Mouse (Mus musculus) olfactory bulb, adult 2 months (tissue): ENCODE data around the gene Abcb10.

Experiments
- CTCF ChIP-seq: fragments of 200-500 bp; IDR thresholded peaks from 2 replicates; pipeline ENCODE4 v1.5.1; 2012; ENCODE audit warnings: low read depth, mild to moderate bottlenecking, low read length, moderate library complexity; ENCODE audit not compliant: insufficient read depth
- POLR2A ChIP-seq: fragments of 200-500 bp; IDR thresholded peaks from 2 replicates; pipeline ENCODE4 v1.6.1; 2012; ENCODE audit warnings: mild to moderate bottlenecking, low read depth, low read length, moderate library complexity; ENCODE audit not compliant: insufficient read depth

DNA sequence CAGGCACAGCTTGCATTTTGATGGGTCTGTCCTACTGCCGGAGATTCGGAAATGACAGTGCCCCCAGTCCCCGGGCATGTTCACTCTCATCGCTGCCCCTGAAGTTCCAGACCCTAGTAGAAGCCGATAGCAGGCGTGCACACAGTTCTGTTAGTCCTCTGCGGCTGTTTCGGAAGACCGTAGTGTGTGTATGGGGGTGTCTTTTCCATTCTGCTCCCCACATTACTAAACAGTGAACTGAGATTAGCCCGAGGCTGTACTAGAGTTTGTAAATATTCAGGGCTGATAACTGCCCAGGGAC lies 33.3 kb downstream of the Abcb10 start:
- no peak for TF ChIP-seq POLR2A
- TF ChIP-seq CTCF, result no peak
